Mouse (Mus musculus): ENCODE data around the gene Tescl. TPM values are rescaled to one million over a fixed set of nuclear protein-coding genes. Genes with fewer than 3 reads are reported as not detected.

The Tescl gene
- polyA plus RNA-seq (2012; rRNA removed): 1.5 and 1.9 TPM in 2 replicates

DNA sequence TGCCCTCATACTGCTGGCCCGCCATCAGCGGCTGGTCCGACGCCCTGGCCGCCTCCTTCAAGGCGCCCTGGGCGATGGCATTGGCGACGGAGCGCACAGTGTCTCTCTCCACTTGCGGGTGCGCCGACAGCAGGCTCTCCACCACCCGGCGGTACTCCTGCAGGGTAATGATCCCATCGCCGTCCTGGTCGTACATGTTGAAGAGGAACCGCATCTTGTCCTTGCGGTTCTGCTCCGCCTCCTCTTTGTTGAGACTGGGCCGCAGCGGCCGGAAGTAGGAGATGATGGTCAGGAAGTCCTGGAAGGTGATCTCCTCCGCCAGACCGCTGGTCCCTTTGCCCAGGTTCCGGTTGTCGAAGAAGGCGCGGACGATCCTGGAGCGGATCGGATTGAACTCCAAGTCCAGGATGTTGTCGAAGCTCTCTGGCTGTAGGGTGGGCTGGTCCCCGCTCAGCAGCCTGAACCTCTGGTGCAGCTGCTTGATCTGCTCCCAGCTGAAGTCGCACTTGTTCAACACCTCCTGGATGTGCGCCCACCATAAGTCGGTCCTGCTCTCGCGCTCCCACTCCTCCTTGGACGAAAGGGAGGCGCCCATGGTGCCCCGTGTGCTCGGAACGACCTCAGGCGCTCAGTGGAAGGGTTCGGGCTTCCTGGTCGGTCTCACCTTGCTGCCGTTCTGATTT lies at the start of gene Tescl:
Gene Tescl (minus strand): TSS at position 633 of the 683 bp plus-strand sequence.

DNA sequence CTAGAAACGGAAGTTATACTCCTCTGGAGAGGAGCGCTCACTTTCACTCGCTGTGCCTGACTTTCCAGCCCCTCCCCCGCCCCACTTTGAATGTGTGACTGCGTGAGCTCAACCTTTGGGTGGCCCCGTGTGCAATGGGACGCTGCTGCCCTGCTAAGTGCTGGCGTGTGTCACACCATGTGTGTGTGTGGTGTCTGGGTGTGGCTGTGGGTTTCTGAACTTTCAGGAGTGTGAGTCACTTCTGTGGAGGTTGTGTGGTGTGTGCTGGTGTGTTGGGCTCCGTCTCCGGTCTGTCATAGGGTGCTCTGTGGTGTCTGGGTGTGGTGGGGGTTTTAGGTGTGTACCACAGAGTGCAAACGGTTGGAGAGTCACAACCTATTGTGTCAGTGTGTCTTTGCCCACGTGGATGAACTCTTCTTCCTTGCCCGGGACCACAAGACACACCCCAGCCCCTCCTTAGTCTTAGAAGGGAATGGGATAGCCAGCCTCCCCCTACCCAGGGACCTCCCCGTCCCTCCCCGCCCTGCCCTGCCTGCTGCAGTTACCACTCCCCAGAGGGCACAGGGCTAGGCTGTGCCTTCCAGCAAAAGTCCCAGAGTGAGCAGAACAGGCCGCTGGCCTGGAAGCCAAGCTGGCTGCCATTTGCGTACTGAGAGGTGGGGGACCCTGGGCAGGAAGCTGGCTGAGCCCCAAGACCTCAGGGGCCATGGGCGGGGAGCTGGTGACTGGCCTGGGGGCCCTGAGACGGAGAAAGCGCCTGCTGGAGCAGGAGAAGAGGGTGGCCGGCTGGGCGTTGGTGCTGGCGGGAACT lies 36.2 kb upstream of the Tescl start, which contains the start of gene Kcnn4:
Gene Kcnn4 (plus strand): TSS at position 533 of the 811 bp plus-strand sequence.

DNA sequence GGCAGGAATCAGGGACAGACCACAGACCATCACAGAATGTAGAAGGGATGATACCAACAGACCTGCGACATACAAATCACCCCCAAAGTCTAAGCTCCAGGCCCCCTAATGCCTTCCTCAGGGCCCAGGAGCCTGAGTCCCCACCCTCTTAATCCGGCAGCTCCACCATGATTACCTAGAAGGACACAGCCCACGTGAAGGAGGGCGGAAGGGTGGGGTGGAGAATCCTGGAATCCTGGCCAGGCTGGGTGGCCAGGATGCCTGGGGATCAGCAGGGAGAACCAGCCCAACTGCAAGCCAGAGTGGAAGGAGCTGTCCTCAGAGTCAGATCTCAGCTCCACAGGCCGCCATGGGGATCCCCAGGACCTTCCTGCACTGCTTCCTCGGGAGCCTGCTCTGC lies 15.2 kb upstream of the Tescl start, which contains the start of gene Lypd5:
Gene Lypd5 (plus strand): TSS at position 301 of the 400 bp plus-strand sequence.

DNA sequence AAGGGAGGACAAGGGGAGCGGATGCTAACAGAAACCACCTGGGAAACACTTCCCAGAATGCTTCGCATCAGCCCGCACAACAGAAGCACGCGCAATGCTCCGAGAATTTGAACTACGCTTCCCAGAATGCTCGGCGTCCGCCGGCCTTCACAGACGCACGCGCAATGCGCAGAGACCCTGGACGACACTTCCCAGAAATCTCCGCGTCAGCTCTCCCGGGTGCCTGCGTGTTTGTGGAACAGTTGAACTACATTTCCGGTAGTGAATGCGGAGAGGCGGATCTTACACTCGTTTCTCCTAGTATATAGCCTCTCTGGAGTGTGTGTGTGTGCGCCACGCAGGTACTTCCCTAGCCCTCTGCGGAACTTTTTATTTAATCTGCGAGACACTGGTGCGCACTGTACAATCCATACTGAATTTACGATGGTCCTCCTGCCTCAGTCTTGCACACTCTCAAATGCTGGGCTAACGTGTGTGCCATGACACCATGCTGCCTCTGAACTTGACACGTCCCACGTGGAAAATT lies 17.1 kb downstream of the Tescl start, which contains the start of gene Zfp94:
Gene Zfp94 (minus strand): TSS at position 100 of the 526 bp plus-strand sequence.

DNA sequence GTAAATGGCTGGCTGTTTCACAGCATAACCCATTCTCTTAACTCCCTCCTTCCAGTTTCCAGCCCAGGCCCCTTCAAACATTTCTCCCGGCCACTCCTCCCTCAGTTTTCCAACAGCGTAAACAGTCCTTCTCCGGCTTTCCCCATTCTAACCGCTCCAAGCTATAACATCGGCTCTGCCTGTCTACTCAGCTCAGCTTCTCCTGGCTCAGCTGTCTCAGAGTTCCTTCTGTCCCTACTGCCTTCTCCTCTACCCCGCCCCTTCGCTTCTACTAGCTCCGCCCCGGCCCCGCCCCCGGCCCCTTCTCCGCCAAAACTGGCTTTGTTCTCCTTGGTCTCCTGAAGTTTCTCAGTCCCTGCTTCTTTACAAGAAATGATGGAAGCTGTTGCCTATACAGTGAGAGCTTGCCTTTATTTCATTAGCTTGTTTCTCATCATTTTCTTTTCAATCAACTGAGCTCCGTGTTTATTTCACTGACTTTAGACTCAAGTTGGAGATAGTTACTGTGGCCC lies 32.9 kb downstream of the Tescl start, which contains the start of gene Zfp61:
Gene Zfp61 (minus strand): TSS at position 462 of the 512 bp plus-strand sequence.

Other genes starting within 250 kb of the Tescl start
- 0.88 and 1.3 TPM in 2 replicates for gene Zfp112, start 221.6 kb downstream of the Tescl start, polyA plus RNA-seq (2012; rRNA removed)
- gene Zfp235, start 199.8 kb downstream of the Tescl start, polyA plus RNA-seq (2012; rRNA removed): 4.0 and 5.8 TPM in 2 replicates
- 0.14 and 0.20 TPM in 2 replicates for gene Zfp114, start 158.9 kb downstream of the Tescl start, polyA plus RNA-seq (2012; rRNA removed)
- gene Zfp111, start 122.5 kb downstream of the Tescl start, polyA plus RNA-seq (2012; rRNA removed): 1.4 TPM in 2 replicates
- gene Zfp109, start 96.4 kb downstream of the Tescl start, polyA plus RNA-seq (2012; rRNA removed): 0.93 and 1.0 TPM in 2 replicates
- 0.55 and 0.73 TPM in 2 replicates for gene Zfp108, start 79.1 kb downstream of the Tescl start, polyA plus RNA-seq (2012; rRNA removed)
- 1.4 and 1.6 TPM in 2 replicates for gene Zfp93, start 63.5 kb downstream of the Tescl start, polyA plus RNA-seq (2012; rRNA removed)
- gene Zfp61, start 32.7 kb downstream of the Tescl start, polyA plus RNA-seq (2012; rRNA removed): 4.3 and 4.9 TPM in 2 replicates
- gene Zfp94, start 17.3 kb downstream of the Tescl start, polyA plus RNA-seq (2012; rRNA removed): 4.4 TPM in 2 replicates
- not detected in 2 replicates for gene Lypd5, start 15.3 kb upstream of the Tescl start, polyA plus RNA-seq (2012; rRNA removed)
- 136 and 140 TPM in 2 replicates for gene Kcnn4, start 36.3 kb upstream of the Tescl start, polyA plus RNA-seq (2012; rRNA removed)
- 49.2 and 51.1 TPM in 2 replicates for gene Smg9, start 65.7 kb upstream of the Tescl start, polyA plus RNA-seq (2012; rRNA removed)
- gene Irgc1, start 118.4 kb upstream of the Tescl start, polyA plus RNA-seq (2012; rRNA removed): 0.35 and 1.1 TPM in 2 replicates
- 16.4 and 17.4 TPM in 2 replicates for gene Plaur, start 128.5 kb upstream of the Tescl start, polyA plus RNA-seq (2012; rRNA removed)
- 8.6 and 12.3 TPM in 2 replicates for gene Cadm4, start 148.1 kb upstream of the Tescl start, polyA plus RNA-seq (2012; rRNA removed)
- 12.5 and 13.9 TPM in 2 replicates for gene Zfp428, start 173.1 kb upstream of the Tescl start, polyA plus RNA-seq (2012; rRNA removed)
- not detected in 2 replicates for gene AC161166.1, start 178.5 kb upstream of the Tescl start, polyA plus RNA-seq (2012; rRNA removed)
- 15.3 and 16.0 TPM in 2 replicates for gene Irgq, start 196.8 kb upstream of the Tescl start, polyA plus RNA-seq (2012; rRNA removed)
- 0.24 TPM in 1 of 2 replicates, not detected in the other for gene Pinlyp, start 212.2 kb upstream of the Tescl start, polyA plus RNA-seq (2012; rRNA removed)
- 29.9 and 34.7 TPM in 2 replicates for gene Xrcc1, start 212.4 kb upstream of the Tescl start, polyA plus RNA-seq (2012; rRNA removed)

All from colon, adult 2 months (tissue).